Mouse (Mus musculus): Measurements from ENCODE around the gene Cxcl13. TPM values are rescaled to one million over a fixed set of nuclear protein-coding genes. Genes with fewer than 3 reads are reported as not detected.

Cxcl13 gene
- 547 TPM for polyA plus RNA-seq (2015; fragmentation: Illumina TruSeq; extraction: RNeasy Lipid Tissue Mini Kit (QIAGEN cat#74804); ENCODE audit: insufficient read depth, low replicate concordance)

GRCm38 (mm10) chr5:95956651-95957050 is at the start of gene Cxcl13:
Cxcl13 (plus strand) TSS chr5:95956951.

Other genes starting within 250 kb of the Cxcl13 start
- gene Gm7978, start 220.8 kb upstream of the Cxcl13 start, polyA plus RNA-seq (2015; fragmentation: Illumina TruSeq; extraction: RNeasy Lipid Tissue Mini Kit (QIAGEN cat#74804); ENCODE audit: insufficient read depth, low replicate concordance): not detected
- gene Gm7982, start 214.9 kb upstream of the Cxcl13 start, polyA plus RNA-seq (2015; fragmentation: Illumina TruSeq; extraction: RNeasy Lipid Tissue Mini Kit (QIAGEN cat#74804); ENCODE audit: insufficient read depth, low replicate concordance): not detected
- gene E330014E10Rik, start 181.0 kb upstream of the Cxcl13 start, polyA plus RNA-seq (2015; fragmentation: Illumina TruSeq; extraction: RNeasy Lipid Tissue Mini Kit (QIAGEN cat#74804); ENCODE audit: insufficient read depth, low replicate concordance): not detected
- gene Cnot6l, start 207.2 kb downstream of the Cxcl13 start, polyA plus RNA-seq (2015; fragmentation: Illumina TruSeq; extraction: RNeasy Lipid Tissue Mini Kit (QIAGEN cat#74804); ENCODE audit: insufficient read depth, low replicate concordance): 139 TPM

All from spleen, adult 10 weeks (tissue).